Mouse (Mus musculus): ENCODE measurements around the gene Nudt14.

GRCm38 (mm10) chr12:112905001-112905400, 36.9 kb downstream of the Nudt14 start:
- TF ChIP-seq CTCF (conservative IDR thresholded peaks at IDR 0.05; ENCODE audit: insufficient read depth, insufficient read length, low read depth, low read length) (no peak), POLR2A (IDR thresholded peaks at IDR 0.05; ENCODE audit: low read depth, low read length) (no peak)
